ENCODE assay signal across 21 mouse cellular contexts in the genomic region with DNA sequence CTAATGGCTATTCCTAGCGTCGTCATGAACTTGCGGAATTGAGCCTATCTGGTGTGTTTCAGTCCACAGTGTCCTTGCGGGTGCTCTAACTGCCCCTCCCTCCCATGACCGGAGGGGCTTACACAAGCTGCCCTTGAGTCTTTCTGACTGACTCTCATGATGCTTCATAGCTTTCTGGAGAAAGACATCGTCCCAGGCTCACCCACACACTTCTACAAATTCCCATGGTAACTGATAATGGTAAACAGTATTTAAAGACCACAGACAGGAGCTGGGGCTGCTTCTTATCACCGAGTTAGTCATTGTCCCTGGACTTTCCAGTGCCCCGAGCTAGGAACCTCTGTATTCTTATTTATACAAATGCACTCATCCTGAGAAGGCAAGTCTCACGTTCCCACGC. TPM values are rescaled to one million over a fixed set of nuclear protein-coding genes. Genes with fewer than 3 reads are reported as not detected.
"Had no signal": no experiment of that assay in that cellular context is flagged by ENCODE, and none has a peak within 500 bp of the region (broad histone marks: within the 10 kb centered on the region; RNA-seq: fewer than 3 reads in every experiment).

No protein-coding gene starts in this region.

- DNase-seq: kidney, postnatal 36 days; layer of hippocampus, postnatal 36 days; liver, embryonic 13.5 days; lung, adult 2 months; thymus, adult 18-20 months; thymus, postnatal 36 days had no signal

- H3K9me3 ChIP-seq: liver, embryonic 13.5 days; midbrain, embryonic 12.5 days; midbrain, embryonic 15.5 days; neural tube, embryonic 12.5 days; neural tube, embryonic 15.5 days had no signal

- ATAC-seq: midbrain, embryonic 15.5 days had no signal

- H3K36me3 ChIP-seq: liver, embryonic 13.5 days; midbrain, embryonic 12.5 days; midbrain, embryonic 15.5 days; neural tube, embryonic 12.5 days; neural tube, embryonic 15.5 days had no signal

- H3K4me2 ChIP-seq: liver, embryonic 13.5 days; midbrain, embryonic 12.5 days; midbrain, embryonic 15.5 days; neural tube, embryonic 12.5 days; neural tube, embryonic 15.5 days had no signal

- H3K27ac ChIP-seq: kidney, postnatal 0 days; left cerebral cortex, adult 2 months; liver, embryonic 13.5 days; macrophage; midbrain, embryonic 12.5 days; midbrain, embryonic 15.5 days; neural tube, embryonic 12.5 days; neural tube, embryonic 15.5 days had no signal

- H3K9ac ChIP-seq: liver, embryonic 13.5 days; midbrain, embryonic 12.5 days; midbrain, embryonic 15.5 days; neural tube, embryonic 12.5 days; neural tube, embryonic 15.5 days had no signal

- H3K4me3 ChIP-seq: left cerebral cortex, adult 2 months; liver, embryonic 13.5 days; midbrain, embryonic 12.5 days; midbrain, embryonic 15.5 days; neural tube, embryonic 12.5 days; neural tube, embryonic 15.5 days had no signal

- H3K4me1 ChIP-seq: liver, embryonic 13.5 days; midbrain, embryonic 12.5 days; midbrain, embryonic 15.5 days; neural tube, embryonic 12.5 days; neural tube, embryonic 15.5 days had no signal

- H3K27me3 ChIP-seq: liver, embryonic 13.5 days; midbrain, embryonic 12.5 days; midbrain, embryonic 15.5 days; neural tube, embryonic 12.5 days; neural tube, embryonic 15.5 days had no signal

RNA-seq across cellular contexts. Expression of a gene that starts 28.1 kb away (rescaled TPM):
- polyA plus RNA-seq: macrophage had no signal

RNA-seq across cellular contexts. Expression of a gene that starts 59.9 kb away (rescaled TPM):
- total RNA-seq: liver, adult 2 months; megakaryocyte, adult 5-6 weeks had no signal
- polyA plus RNA-seq: kidney, embryonic 14.5 days; kidney, postnatal 0 days; limb, embryonic 11.5 days; liver, adult 2 months; liver, embryonic 16.5 days; lung, adult 2 months; lung, embryonic 16.5 days; macrophage; small intestine, adult 2 months; testis, adult 2 months had no signal
